Mouse (Mus musculus) layer of hippocampus, postnatal 14 days (tissue): ENCODE measurements at regions not wholly inside any gene's neighbourhood (a gene's known extent, or its start where the extent isn't known, plus 50 kb on each side); places are given as distances from the start of the nearest gene placed in this dataset.
"Not testable (repeated sequence)": the region's sequence is repeated elsewhere in the genome, so short reads cannot be mapped to it uniquely, and the experiment has no call there.

Experiments used
- DNase-seq, 2 experiments: peaks; one replicate each; pipeline ENCODE4 v3.0.0; 2021 to 2022; ENCODE audit warnings: low spot score in 2 of 2, mixed read lengths in 1 of 2

- no peak for DNase-seq
Measured at GRCm38 (mm10) chr17:91466822-91467221, 374.0 kb upstream of the Nrxn1 start.

GRCm38 (mm10) chr17:91451711-91452110 is 358.8 kb upstream of the Nrxn1 start:
- DNase-seq, result peak; percentile 11 to 79

- not testable (repeated sequence) for DNase-seq
Measured at GRCm38 (mm10) chr17:91431780-91432720, 339.2 kb upstream of the Nrxn1 start.

- DNase-seq, result no peak
Measured at GRCm38 (mm10) chr17:91430351-91430750, 337.5 kb upstream of the Nrxn1 start.

- peak in 1 of 2 experiments; percentile 12 for DNase-seq
Measured at GRCm38 (mm10) chr17:91425120-91425519, 332.2 kb upstream of the Nrxn1 start.

DNA sequence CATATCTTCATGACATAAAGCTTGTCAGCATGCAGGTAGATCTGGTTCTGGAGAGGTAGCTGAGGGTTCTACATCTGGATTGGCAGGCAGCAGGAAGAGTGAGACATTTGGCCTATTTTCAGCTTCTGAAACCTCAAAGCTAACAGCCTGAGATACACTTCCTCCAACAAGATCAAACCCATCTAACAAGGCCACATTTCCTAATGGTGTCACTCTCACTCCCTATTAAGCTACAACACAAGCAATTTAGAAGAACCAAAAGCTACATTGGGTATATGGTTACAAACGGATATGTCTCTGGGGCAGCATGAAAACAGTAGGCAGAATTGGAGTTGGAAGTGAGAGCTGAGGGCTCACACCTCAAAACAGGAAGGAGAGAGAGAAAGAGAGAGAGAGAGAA is 325.7 kb upstream of the Nrxn1 start:
- DNase-seq, result no peak

DNA sequence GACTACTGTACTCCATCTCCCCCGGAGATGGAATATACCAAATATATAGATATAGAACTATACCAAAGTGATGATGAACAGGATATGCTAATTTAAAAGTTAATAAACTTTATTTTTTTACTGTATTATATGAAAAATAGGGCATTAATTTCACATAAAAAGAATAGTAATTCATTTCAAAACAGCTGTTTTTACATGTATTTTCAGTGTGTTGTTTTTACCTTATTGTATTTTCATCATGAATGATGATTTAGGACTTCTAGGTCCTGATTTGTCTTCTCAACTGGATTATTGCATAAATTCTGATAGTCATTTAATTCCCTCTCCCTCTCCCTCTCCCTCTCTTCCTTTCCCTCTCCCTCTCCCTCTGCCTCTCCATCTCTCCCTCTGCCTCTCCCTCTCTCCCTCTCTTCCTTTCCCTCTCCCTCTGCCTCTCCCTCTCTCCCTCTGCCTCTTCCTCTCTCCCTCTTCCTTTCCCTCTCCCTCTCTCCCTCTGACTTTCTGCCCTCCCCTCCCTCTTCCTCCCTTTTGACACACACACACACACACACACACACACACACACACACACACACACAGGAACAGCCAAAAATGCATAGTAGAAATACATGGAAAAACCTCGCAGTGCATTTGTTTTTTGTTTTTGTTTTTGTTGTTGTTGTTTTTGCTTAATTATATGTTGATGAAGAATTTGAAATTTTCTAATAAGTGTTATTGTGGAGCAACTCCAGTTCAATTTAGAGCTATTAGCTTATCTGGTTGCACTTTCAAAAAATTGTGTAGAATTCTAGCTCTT is 298.3 kb upstream of the Nrxn1 start:
- DNase-seq, result no peak

GRCm38 (mm10) chr17:91389937-91390623 is 297.2 kb upstream of the Nrxn1 start:
- DNase-seq, result not testable (repeated sequence)

DNA sequence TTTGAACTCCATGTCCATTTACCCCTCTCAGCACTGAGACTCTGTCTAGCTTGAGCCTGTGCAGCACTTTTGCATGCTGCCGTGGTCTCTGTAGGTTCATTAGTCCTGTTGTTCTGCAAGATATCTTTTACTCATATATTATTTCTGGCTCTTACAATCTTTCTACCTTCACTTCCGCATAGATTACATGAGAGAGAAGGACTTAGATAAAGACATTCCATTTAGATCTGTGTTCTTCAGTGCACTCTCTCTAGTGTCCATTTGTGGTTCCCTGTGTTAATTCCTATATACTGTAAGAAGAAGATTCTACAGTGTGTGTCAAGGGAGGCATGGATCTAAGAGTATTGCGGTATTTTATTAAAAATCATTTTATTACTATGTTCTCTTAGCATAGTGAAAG is 295.6 kb upstream of the Nrxn1 start:
- no peak for DNase-seq

DNA sequence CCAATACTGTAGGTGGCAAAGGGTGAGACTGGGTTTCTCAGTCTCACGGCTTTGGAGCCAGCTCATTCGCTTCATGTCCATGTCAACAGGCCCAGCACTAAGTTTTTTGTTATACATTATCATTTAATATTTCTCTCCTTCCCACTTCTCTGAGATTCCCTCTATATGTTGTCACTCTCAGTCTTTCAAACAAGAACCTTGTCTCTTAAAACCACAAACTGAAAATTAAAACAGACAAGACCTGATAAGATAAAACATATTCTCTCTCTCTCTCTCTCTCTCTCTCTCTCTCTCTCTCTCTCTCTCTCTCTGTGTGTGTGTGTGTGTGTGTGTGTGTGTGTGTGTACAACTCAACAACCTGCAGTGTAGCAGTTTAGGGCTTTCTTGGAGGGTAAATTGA is 295.2 kb upstream of the Nrxn1 start:
- no peak for DNase-seq

GRCm38 (mm10) chr17:91385949-91386348 is 293.1 kb upstream of the Nrxn1 start:
- DNase-seq, result no peak

GRCm38 (mm10) chr17:91368156-91368555 is 275.3 kb upstream of the Nrxn1 start:
- DNase-seq, result no peak

- DNase-seq, result no peak
Measured at GRCm38 (mm10) chr17:91361261-91361660, 268.4 kb upstream of the Nrxn1 start.

GRCm38 (mm10) chr17:91352107-91352506 is 259.2 kb upstream of the Nrxn1 start:
- DNase-seq, result no peak

- no peak for DNase-seq
Measured at GRCm38 (mm10) chr17:91336882-91337281, 244.0 kb upstream of the Nrxn1 start.

DNA sequence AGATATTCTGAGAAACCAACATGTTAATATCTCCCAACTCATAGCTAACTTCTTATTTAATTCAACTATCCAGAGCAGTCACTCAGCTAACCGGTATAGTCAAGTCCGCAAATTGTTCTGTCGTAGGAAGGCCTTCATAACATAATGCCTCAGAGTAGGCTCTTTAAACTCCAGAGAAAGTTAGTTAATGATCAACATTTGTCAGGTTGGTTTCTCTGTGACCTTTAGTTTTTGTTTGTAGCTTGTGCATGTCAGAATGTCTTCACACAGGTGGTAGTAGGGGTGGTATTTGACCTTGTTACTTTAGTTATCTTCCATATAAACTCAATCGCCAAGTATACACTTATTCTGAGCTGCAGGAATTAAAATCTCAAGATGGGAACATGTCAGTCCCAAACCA is 240.9 kb upstream of the Nrxn1 start:
- DNase-seq, result no peak

GRCm38 (mm10) chr17:91333202-91333601 is 240.3 kb upstream of the Nrxn1 start:
- DNase-seq, result no peak

DNA sequence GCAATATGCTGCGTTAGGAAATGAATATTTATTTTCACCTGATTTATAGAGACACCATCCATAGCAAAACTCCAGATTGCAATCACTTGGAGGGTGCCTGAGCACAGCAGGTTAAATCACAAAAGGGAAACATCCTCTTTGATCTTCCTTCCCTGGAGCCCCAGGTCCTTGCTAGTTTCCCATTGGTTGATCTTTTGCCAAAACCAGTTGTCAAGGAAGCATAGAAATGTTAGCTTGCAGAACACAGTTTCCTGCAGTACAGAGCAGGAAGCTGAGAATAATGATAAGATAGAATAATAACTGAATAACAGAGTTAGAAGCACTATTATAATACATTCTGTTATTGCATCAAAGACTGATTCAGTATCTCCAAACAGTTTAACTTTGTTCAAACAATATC is 231.5 kb upstream of the Nrxn1 start:
- DNase-seq, result peak in 1 of 2 experiments; percentile 3

GRCm38 (mm10) chr17:91286875-91287274 is 194.0 kb upstream of the Nrxn1 start:
- no peak for DNase-seq

DNA sequence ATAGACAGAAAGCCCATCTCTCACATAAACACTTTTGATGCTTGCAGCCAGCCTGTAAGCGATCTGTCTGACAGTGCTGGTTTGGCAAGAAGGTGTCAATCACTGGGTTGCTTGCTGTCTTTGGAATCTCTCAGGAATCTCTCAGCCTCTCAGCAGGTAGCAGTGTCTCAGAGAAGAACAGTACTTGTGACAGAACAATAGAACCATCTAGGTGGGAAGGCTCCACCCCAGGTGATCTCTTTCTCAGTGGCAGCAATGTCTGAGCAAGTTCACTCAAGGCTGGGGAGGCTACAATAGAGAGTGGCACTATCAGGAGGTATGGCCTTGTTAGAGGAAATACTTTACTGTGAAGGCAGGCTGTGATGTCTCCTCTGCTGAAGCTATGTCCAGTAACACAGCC is 181.5 kb upstream of the Nrxn1 start:
- DNase-seq, result no peak

DNA sequence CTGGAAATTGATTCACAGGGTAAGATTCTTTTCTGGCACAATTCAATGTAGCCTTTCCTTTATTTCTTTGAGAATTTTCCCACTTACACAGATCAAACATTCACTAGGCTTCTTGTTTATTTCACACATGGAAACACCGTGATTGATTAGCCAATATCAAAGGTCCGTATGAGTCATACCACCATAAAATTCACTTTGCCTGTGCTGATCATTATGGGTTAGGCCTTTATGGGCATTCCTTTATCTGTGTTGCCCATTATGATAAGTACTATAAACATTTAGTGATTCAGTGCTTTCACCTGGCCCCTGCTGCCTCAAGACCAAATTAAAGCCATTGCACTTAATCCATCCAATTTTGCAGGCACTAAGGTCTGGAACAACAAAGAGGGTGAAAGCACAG is 145.8 kb upstream of the Nrxn1 start:
- no peak for DNase-seq

DNA sequence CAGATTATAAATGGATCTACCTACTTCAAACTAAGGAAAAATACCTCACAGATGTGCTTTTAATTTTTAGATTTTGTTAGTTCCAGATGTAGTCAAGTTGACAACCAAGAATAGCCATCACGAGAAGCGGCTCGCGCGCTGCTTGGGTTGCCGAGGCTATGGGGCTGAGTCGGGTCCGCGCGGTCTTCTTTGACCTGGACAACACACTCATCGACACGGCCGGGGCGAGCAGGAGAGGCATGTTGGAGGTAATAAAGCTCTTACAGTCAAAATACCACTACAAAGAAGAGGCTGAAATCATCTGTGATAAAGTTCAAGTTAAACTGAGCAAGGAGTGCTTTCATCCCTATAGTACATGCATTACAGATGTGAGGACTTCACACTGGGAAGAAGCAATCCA is 143.8 kb upstream of the Nrxn1 start:
- not testable (repeated sequence) for DNase-seq
